Mouse (Mus musculus): ENCODE results near the gene Aox2. TPM values are rescaled to one million over a fixed set of nuclear protein-coding genes. Genes with fewer than 3 reads are reported as not detected.
A peak's percentile ranks its signal among the peaks of the same experiment; 100 is the strongest.

Gene Aox2
- total RNA-seq, 1 experiment, result 0.04 TPM

GRCm38 (mm10) chr1:58346159-58346558 lies 68.0 kb downstream of the Aox2 start:
- peaks cover 0 to 2% of the 10 kb centered on the region in 2 experiments; a peak in 2 of 4 replicates for H3K4me1 ChIP-seq (ENCODE audit: control insufficient read depth in 2 of 2, insufficient read depth in 2 of 2, low read length in 2 of 2, poor library complexity in 1 of 2)
- no peak for DNase-seq (ENCODE audit: low read depth, low spot score)
- no peaks in the 10 kb centered on the region for H3K9me3 ChIP-seq (ENCODE audit: control insufficient read depth, insufficient read depth, low read depth, low read length)
- in situ Hi-C loops (cut with MboI; ENCODE audit: low sequenced_read_pairs in 2 of 2, unreplicated experiment in 2 of 2), result no loop called here
- H3K36me3 ChIP-seq (ENCODE audit: control insufficient read depth, insufficient read depth, low read length, poor library complexity, severe bottlenecking), result no peaks in the 10 kb centered on the region
- no peak for TF ChIP-seq ZC3H11A (IDR thresholded peaks at IDR 0.05; ENCODE audit: borderline replicate concordance, low read depth, low read length)
- TF ChIP-seq CHD2 (IDR thresholded peaks at IDR 0.05; ENCODE audit: low read depth, low read length), result no peak
- TF ChIP-seq HCFC1 (IDR thresholded peaks at IDR 0.05; ENCODE audit: borderline replicate concordance, insufficient read depth, low read length), result no peak
- TF ChIP-seq MAFK (IDR thresholded peaks at IDR 0.05; ENCODE audit: insufficient read depth, low read depth, low read length), result no peak
- TF ChIP-seq ZNF384 (IDR thresholded peaks at IDR 0.05; ENCODE audit: low read depth, low read length), result no peak
- no peak overlapping the region for H3K9ac ChIP-seq (ENCODE audit: insufficient read depth, low read depth, low read length, poor library complexity, severe bottlenecking)
- no peak overlapping the region for H3K4me3 ChIP-seq (ENCODE audit: insufficient read depth in 1 of 2, low read depth in 1 of 2, low read length in 2 of 2, poor library complexity in 1 of 2, severe bottlenecking in 1 of 2)
- H3K27ac ChIP-seq (ENCODE audit: insufficient read depth, low read depth, low read length, poor library complexity, severe bottlenecking), result no peak overlapping the region; the same call in 1 of the 2 replicates

GRCm38 (mm10) chr1:58348712-58349111 lies 70.6 kb downstream of the Aox2 start:
- Histone ChIP-seq H3K36me3 (ENCODE audit: control insufficient read depth, insufficient read depth, low read length, poor library complexity, severe bottlenecking) (no peaks in the 10 kb centered on the region), H3K4me1 (ENCODE audit: control insufficient read depth in 2 of 2, insufficient read depth in 2 of 2, low read length in 2 of 2, poor library complexity in 1 of 2) (peaks cover 0 to 6% of the 10 kb centered on the region in 2 experiments; a peak in 3 of 4 replicates), H3K9me3 (ENCODE audit: control insufficient read depth, insufficient read depth, low read depth, low read length) (no peaks in the 10 kb centered on the region), H3K27ac (ENCODE audit: insufficient read depth, low read depth, low read length, poor library complexity, severe bottlenecking) (no peak overlapping the region), H3K4me3 (ENCODE audit: insufficient read depth in 1 of 2, low read depth in 1 of 2, low read length in 2 of 2, poor library complexity in 1 of 2, severe bottlenecking in 1 of 2) (no peak overlapping the region), H3K9ac (ENCODE audit: insufficient read depth, low read depth, low read length, poor library complexity, severe bottlenecking) (no peak overlapping the region)
- no peak for DNase-seq (ENCODE audit: low read depth, low spot score)
- TF ChIP-seq HCFC1 (IDR thresholded peaks at IDR 0.05; ENCODE audit: borderline replicate concordance, insufficient read depth, low read length), result no peak
- no peak for TF ChIP-seq MAFK (IDR thresholded peaks at IDR 0.05; ENCODE audit: insufficient read depth, low read depth, low read length)
- TF ChIP-seq ZNF384 (IDR thresholded peaks at IDR 0.05; ENCODE audit: low read depth, low read length), result no peak
- TF ChIP-seq ZC3H11A (IDR thresholded peaks at IDR 0.05; ENCODE audit: borderline replicate concordance, low read depth, low read length), result no peak
- no peak for TF ChIP-seq CHD2 (IDR thresholded peaks at IDR 0.05; ENCODE audit: low read depth, low read length)
- in situ Hi-C loops (cut with MboI; ENCODE audit: low sequenced_read_pairs in 2 of 2, unreplicated experiment in 2 of 2), result no loop called here

- in situ Hi-C loops (cut with MboI; ENCODE audit: low sequenced_read_pairs in 2 of 2, unreplicated experiment in 2 of 2), result no loop called here
- H3K9me3 ChIP-seq (ENCODE audit: control insufficient read depth, insufficient read depth, low read depth, low read length), result no peaks in the 10 kb centered on the region
- no peak overlapping the region for H3K4me3 ChIP-seq (ENCODE audit: insufficient read depth in 1 of 2, low read depth in 1 of 2, low read length in 2 of 2, poor library complexity in 1 of 2, severe bottlenecking in 1 of 2)
- DNase-seq (ENCODE audit: low read depth, low spot score), result no peak
- no peak overlapping the region for H3K27ac ChIP-seq (ENCODE audit: insufficient read depth, low read depth, low read length, poor library complexity, severe bottlenecking)
- no peaks in the 10 kb centered on the region for H3K36me3 ChIP-seq (ENCODE audit: control insufficient read depth, insufficient read depth, low read length, poor library complexity, severe bottlenecking)
- H3K9ac ChIP-seq (ENCODE audit: insufficient read depth, low read depth, low read length, poor library complexity, severe bottlenecking), result no peak overlapping the region
- no peak for TF ChIP-seq ZC3H11A (IDR thresholded peaks at IDR 0.05; ENCODE audit: borderline replicate concordance, low read depth, low read length)
- TF ChIP-seq ZNF384 (IDR thresholded peaks at IDR 0.05; ENCODE audit: low read depth, low read length), result no peak
- TF ChIP-seq CHD2 (IDR thresholded peaks at IDR 0.05; ENCODE audit: low read depth, low read length), result no peak
- no peak for TF ChIP-seq MAFK (IDR thresholded peaks at IDR 0.05; ENCODE audit: insufficient read depth, low read depth, low read length)
- no peak for TF ChIP-seq HCFC1 (IDR thresholded peaks at IDR 0.05; ENCODE audit: borderline replicate concordance, insufficient read depth, low read length)
- peaks cover 0 to 6% of the 10 kb centered on the region in 2 experiments; a peak in 2 of 4 replicates for H3K4me1 ChIP-seq (ENCODE audit: control insufficient read depth in 2 of 2, insufficient read depth in 2 of 2, low read length in 2 of 2, poor library complexity in 1 of 2)
Observed at GRCm38 (mm10) chr1:58353238-58353893, 75.2 kb downstream of the Aox2 start.

- in situ Hi-C loops (cut with MboI; ENCODE audit: low sequenced_read_pairs in 2 of 2, unreplicated experiment in 2 of 2), result no loop called here
- no peak for DNase-seq (ENCODE audit: low read depth, low spot score)
- peak overlapping the region; percentile 14; the same call in 1 of the 2 replicates for H3K9ac ChIP-seq (ENCODE audit: insufficient read depth, low read depth, low read length, poor library complexity, severe bottlenecking)
Observed at GRCm38 (mm10) chr1:58358958-58359901, 81.1 kb downstream of the Aox2 start.

More at GRCm38 (mm10) chr1:58358958-58359901, 81.1 kb downstream of the Aox2 start:
- Histone ChIP-seq H3K9me3 (ENCODE audit: control insufficient read depth, insufficient read depth, low read depth, low read length) (no peaks in the 10 kb centered on the region), H3K36me3 (ENCODE audit: control insufficient read depth, insufficient read depth, low read length, poor library complexity, severe bottlenecking) (no peaks in the 10 kb centered on the region), H3K4me3 (ENCODE audit: insufficient read depth in 1 of 2, low read depth in 1 of 2, low read length in 2 of 2, poor library complexity in 1 of 2, severe bottlenecking in 1 of 2) (peak overlapping the region in 1 of 2 experiments; percentile 3; a peak in 3 of 4 replicates), H3K27ac (ENCODE audit: insufficient read depth, low read depth, low read length, poor library complexity, severe bottlenecking) (no peak overlapping the region), H3K4me1 (ENCODE audit: control insufficient read depth in 2 of 2, insufficient read depth in 2 of 2, low read length in 2 of 2, poor library complexity in 1 of 2) (peaks cover 0 to 10% of the 10 kb centered on the region in 2 experiments; a peak in 1 of 4 replicates)
- TF ChIP-seq ZC3H11A (IDR thresholded peaks at IDR 0.05; ENCODE audit: borderline replicate concordance, low read depth, low read length) (no peak), HCFC1 (IDR thresholded peaks at IDR 0.05; ENCODE audit: borderline replicate concordance, insufficient read depth, low read length) (no peak), MAFK (IDR thresholded peaks at IDR 0.05; ENCODE audit: insufficient read depth, low read depth, low read length) (0 out of 2 replicates have a peak, but pooled peaks have one; percentile 18), CHD2 (IDR thresholded peaks at IDR 0.05; ENCODE audit: low read depth, low read length) (no peak)
